Mouse (Mus musculus): ENCODE data around the gene Eif6.

Eif6 gene

DNA sequence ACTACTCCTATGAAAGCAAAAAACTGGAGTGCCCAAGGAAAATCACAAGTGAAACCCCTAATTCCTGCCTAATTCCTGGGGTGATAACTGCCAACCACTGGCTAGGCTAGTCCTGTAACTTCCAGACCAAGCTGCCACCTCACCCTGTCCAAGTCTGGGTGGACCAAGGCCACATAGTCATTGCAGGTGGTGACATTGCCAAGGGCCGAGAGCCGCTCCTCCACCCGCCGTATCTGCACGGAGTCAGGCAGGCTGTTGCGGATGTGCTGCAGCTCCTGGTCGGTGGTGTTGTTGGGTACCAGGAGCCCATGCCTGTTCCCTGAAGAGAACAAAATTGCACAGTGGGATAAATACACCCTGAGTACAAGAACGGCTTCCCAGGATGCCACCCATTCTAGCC is 3.0 kb downstream of the Eif6 start:
- no peak for DNase-seq (ENCODE audit: low spot score)

DNA sequence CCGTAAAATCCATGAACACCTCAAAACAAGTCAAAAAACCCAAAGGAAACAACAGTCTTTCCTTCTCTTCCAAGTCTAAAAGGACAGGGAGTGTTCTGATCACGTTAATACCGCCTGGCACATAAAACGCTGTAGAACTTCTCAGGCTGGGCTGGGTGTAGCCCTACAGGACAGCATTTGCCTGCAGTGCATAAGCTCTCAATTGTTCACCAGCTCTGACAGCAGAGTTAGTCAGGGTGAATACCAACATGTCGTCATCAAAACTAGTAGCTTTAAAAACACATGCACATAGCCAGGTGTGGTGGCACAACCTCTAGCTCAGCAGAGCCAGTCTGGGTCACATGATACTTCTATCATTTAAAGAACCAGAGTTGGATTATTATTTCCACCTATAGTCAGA is 5.9 kb downstream of the Eif6 start:
- no peak for DNase-seq (ENCODE audit: low spot score)

DNA sequence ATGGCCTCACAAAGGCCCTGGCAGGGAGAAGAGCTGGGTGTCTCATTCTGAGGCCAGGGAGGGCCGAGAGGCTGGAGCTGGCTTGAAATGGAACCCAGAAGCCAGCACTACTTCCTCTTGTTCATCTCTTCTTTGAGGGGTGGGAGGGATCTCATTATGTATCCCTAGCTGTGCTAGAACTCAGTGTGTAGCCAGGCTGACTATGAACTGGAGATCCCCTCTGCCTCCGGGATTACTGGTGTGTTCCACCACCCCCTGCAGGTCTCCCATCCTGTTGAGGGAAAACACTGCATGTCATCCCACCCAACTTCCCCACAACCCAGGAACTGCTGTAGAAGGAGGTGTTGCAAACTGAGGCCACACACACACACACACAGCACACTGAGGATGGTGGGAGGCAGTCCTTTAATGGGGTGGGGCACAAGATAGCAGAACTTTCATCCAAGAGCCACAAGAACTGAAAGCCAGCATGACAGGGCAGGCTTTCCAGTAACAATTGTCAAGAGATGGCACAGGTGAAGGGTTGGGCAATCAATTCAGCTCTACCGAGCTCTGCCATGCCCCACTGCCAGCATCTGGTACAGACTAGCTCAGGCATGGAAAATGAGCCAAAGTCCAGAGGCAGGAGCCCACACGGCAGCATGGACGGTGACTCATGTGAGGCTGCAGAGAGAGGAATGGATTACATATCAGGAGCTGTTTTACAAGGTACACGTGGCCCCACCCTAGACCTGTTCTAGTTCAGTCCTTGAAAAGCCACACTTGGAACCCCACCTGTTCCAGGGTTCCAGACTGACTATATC is 7.1 kb downstream of the Eif6 start:
- DNase-seq (ENCODE audit: low spot score), result no peak

DNA sequence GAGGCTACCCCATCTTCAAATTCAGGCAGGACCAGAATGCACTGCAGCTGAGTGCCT is 7.5 kb downstream of the Eif6 start, which contains the start of gene BC029722:
TSS of gene BC029722 (minus strand) at position 35 of the 57 bp plus-strand sequence.
- no peak for DNase-seq (ENCODE audit: low spot score)

DNA sequence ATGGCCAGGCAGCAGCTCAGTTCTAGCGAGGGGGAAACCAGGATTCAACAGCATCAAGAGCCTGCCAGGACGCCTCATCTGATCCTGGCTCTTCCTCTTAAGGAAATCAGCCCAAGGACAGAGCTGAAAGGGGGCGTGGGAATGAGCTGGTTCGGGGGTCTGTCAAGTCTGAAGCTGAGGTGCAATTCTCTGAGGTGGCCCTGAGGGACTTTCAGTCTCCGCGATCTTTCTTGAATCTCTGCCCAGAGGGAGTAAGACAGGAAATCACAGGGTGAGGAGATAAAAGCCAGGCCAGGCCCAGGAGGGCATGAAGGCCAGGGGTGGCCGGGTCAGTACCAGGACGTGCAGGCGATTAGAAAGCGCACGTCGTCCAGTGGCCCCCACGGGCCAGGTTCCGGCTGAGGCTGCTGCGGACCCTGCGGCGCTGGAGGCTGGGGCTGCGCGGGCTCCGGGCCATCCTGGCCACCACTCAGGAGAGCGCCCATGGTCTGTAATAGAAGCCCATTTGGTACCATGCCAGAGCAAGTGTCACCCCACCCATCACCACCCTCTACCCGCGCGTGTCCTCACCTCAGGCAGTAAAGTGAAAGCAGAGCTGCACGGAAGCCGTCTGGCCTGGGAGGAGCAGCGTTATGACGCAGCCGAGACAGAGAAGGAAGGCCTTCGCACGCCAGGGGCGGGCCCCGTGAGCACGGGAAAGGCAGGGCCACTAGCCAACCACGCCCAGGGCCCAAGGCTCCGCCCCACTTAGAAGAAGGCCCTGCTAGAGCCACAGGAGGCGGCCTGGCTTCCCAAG is 7.9 kb downstream of the Eif6 start:
- peak; percentile 78 for DNase-seq (ENCODE audit: low spot score)

DNA sequence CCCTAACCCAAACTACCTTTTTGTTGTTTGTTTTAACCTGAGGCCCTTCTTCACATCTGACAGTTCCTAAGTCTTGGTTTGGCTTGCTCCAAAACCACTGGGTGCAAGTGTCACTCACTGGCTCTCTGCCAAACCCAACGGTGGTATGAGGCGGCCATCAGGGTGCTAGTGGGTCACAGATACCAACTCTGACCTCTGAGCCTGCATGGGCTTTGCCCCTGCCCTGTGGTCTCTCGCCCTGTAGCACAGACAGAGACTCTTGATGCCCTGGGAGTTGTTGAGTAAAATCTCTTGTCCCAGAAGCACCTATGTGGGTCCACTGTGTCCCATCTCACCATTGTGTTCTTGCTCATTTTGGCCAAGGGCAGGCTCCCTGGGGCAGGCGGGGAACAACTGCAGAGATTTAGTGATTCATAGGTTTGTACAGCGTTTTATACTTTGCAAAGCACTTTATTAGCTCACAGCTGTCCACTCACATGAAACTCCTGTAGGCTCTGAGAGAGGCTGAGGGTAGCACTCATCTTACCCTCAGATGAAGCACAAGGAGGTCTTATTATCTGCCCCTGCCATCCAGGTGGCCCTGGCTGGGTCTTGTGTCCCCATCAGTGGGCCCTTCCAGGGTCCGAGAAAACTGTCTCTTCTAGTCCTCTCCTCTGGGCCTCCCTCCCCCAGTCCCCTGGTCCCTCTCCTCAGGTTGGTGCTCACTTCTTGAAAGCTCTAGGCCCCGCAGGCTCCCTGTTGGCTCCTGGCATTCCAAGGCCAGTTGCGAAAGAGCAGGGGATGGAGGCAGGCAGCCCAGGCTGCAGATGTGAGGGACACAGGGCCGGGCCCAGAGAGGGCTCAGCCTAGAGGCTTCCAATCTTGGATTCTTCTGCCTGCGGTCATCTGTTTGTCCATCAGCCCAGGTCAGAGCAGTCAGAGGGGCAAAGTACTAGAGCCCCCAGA is 9.2 kb downstream of the Eif6 start:
- DNase-seq (ENCODE audit: low spot score), result no peak

DNA sequence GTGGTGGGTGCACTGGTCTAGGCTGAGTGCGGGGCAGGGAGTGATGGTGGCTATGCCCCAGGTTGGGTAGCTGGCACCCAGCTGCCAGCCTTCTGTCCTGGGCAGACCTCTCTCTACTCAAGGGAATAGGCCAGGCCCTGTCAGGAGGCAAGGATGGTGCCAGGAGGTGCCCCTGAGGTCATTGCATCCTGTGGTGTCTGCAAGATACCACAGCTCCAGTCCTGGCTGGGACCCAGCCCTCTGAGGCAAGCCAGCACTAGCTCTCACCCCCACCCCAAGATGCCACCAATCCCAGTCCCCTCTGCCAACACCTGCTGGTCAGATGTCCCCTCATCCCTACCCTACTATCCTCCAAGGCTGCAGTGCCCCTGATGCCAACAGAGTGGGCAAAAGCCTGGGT is 10.5 kb downstream of the Eif6 start:
- DNase-seq (ENCODE audit: low spot score), result no peak

DNA sequence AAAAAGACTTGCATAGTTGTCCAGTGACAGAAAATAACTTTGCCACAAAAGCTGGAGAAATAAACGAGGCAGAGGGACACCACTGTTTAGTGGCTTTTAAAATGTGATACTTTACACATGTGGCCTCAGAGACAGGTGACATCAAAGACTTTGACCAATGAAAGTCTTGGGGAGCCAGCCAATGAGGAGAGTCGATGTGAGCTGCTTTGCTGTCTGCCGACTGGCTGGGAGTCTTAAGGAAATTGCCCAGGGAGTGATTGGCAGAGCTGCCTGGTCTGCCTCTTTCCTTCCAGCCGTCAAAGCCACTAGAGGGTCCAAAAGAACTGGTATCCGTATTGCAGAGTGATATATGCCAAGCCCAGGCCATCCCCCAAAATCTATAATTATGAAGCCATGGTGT is 11.9 kb downstream of the Eif6 start:
- DNase-seq (ENCODE audit: low spot score), result no peak

DNA sequence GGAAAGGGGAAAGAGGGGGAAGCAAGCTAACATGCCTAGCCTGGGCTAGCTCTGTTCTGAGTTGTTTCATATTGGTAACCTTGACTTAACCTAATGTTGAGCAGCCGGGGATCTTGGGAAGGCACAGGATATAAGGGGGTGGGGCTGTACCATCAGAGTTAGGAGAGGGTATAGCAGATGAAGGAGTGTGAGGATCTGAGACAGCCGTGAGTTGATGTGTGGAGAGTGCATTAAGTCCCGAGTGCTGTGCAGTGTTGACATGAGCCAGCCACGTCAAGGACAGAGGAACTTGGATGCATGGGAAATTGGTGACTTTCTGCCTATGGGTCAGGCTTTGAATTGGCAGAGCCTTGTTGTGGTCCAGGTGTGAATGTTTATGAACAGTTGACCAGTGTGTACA is 14.1 kb downstream of the Eif6 start:
- no peak for DNase-seq (ENCODE audit: low spot score)

DNA sequence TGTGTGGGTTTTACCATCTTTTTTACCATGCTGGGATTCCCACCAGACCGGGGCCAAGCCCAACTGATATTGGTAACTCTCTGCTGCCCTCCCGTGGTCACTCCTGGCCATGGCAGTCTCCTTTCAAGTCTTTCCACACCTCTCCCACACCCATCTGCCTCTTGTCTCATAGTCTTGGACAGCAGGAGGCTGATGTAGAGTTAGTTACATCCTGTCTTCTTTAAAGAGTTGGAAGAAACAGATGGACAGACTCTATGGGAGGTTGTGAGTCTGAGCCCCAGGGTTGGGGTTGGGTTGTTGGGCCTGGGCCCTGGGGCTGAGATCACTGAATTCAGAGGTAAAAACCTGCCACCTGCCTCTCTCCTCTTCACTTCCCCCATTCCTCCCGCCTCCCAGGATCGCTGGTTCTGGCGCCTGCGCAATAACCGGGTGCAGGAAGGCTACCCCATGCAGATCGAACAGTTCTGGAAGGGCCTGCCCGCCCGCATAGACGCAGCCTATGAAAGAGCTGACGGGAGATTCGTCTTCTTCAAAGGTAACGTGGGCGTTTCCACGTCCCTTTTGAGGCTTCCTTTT is 14.8 kb downstream of the Eif6 start:
- no peak for DNase-seq (ENCODE audit: low spot score)

DNA sequence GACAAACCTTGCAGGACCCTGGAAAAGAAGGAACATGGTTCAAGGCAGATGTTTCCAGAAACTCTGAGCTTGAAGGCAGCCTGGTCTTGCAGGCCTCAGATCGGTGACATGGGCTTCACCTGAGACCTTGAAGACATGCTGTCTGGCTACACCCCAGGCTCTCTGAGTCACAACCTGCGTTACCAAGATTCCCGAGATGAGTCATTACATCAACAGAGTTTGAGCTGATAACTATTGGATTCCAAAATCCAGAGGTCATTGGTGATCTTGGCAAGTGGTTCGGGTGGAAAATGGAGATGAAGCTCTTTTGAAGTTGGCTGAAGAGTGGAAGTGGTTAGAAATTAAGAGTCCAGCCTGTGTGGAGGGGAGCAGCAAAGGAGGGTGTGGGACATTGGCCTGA is 17.1 kb downstream of the Eif6 start:
- DNase-seq (ENCODE audit: low spot score), result no peak

DNA sequence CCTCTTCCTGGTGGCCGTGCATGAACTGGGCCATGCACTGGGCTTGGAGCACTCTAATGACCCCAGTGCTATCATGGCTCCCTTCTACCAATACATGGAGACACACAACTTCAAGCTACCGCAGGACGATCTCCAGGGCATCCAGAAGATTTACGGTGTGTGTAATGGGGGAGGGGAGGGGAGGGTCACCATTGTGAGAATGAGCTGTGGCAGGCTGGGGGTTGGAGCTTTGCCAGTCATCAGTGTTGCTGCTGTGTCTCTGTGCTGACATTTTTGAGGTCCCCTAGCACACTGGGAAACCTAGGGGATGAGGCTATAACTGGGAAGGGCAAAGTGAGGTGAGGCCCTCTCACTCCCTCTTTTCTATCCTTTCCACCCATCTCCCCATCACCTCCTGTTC is 19.3 kb downstream of the Eif6 start:
- no peak for DNase-seq (ENCODE audit: low spot score)

DNA sequence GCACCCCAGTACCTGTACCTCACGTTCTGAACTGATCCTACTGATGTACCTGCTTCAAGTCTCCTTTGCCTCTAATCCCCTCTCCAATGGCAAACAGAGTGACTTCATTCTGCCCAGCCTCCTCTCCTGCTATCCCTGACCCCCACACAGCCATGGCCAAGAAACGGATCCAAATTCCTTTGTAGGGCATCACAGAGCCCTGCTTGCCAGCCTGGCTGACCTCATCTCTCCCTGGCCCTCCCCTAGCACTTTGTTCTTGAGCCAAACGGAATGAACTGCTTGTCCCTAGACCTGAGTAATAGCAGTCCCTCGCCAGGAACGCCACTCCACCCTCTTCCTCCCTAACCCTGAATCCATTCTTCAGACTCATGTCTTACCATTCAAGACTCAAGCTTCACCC is 20.2 kb downstream of the Eif6 start:
- no peak for DNase-seq (ENCODE audit: low spot score)

DNA sequence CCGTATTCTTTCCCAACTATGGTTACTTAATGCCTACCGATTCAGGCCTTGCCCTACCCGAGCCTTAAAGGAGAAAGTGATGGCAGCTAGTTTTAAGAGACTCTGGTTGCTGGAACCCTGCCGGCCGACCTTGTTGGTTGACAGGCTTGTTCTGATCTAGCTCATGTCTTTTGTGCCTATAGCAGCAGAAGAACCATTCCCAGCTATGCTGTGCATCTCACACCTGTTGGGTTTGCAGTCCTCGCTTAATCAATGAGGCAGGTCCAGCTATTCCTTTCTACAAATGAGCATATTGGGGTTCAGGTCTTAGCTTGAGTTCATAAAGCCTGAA is 20.8 kb downstream of the Eif6 start:
- no peak for DNase-seq (ENCODE audit: low spot score)

DNA sequence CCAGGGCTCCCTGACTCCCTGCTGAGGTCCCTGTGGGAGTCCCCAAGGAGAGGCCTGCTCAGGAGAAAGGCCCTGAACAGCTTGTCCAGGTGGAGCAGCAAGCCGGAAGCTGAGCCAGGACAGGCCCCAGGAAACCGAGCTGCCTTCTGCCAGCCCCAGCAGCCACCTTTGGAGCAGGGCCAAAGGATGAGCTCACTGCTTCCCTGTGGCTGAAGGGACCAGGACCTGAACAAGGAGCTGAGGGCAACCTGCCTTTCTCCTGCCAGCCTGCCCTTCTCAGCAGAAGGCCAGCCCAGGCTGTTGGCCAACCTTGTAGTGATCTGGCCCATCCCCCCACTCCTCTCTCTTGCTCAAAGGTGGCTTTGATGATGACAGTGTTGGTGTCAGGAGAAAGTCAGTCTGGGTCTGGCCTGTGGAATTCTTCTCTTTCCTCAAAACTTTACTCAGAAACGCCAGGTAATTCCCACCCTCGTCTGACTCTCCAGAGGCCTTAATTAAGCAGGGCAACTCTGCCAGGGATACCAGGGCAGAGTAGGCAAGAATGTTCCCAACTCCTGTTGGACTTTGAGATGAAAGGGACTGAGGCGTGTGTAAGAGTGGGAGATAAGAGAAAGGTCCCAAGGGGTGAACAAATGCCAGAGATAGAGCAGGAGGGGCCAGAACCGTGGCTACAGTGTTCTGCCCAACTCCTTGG is 21.3 kb downstream of the Eif6 start:
- DNase-seq (ENCODE audit: low spot score), result no peak

DNA sequence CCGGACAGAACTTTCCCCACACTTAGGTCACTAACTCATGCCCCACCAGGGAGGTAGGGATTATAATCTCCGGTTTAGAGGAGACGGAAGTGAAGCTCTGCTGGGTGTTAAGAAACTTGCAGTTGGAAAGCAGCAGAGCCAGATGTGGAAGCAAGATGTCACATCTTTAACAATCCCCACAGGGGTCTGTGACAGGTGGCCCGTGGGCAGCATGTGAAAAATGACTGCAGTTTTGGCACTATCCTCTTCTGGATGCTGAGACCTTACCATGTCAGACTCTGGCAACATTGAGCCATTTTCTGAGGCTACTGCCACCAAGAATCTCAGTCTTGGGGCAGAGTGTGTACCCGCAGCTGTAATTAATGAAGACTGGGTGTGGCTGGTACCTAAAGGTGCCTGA is 22.7 kb downstream of the Eif6 start:
- no peak for DNase-seq (ENCODE audit: low spot score)

DNA sequence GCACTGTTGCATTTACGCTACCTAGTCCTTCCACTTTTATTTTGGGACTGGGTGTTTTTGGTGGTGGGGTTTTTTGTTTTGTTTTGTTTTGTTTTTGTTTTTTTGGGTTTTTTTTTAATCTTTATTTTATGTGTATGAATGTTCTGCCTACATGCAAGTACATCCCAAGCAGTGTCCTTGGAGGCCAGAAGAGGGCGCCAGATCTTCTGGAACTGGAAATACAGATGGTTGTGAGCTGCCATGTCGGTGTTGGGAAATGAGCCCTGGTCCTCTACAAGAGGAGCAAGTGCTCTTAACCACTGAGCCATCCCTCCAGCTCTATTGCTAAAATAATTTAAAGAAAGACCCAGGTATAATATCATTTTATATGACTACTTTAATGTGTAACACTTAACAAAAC is 24.0 kb downstream of the Eif6 start:
- no peak for DNase-seq (ENCODE audit: low spot score)

DNA sequence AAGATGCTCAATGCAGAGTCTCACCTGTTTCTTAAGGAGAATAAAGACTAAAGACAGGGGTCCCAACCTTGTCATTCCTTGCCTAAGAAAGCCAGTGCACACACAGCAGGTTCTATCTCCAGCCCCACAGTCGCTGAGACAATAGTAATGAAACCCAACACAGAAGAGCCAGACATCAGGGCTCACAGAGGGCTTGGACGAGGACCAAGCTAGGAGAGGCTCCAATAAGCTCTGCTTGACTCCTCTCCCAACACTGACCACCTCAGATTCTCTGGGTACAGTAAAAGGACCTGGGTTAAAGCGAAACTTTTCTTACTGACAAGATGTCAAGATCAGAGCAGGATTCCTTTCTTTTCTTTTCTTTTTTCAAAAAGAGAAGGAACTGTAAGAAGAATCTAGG is 28.1 kb downstream of the Eif6 start:
- no peak for DNase-seq (ENCODE audit: low spot score)

DNA sequence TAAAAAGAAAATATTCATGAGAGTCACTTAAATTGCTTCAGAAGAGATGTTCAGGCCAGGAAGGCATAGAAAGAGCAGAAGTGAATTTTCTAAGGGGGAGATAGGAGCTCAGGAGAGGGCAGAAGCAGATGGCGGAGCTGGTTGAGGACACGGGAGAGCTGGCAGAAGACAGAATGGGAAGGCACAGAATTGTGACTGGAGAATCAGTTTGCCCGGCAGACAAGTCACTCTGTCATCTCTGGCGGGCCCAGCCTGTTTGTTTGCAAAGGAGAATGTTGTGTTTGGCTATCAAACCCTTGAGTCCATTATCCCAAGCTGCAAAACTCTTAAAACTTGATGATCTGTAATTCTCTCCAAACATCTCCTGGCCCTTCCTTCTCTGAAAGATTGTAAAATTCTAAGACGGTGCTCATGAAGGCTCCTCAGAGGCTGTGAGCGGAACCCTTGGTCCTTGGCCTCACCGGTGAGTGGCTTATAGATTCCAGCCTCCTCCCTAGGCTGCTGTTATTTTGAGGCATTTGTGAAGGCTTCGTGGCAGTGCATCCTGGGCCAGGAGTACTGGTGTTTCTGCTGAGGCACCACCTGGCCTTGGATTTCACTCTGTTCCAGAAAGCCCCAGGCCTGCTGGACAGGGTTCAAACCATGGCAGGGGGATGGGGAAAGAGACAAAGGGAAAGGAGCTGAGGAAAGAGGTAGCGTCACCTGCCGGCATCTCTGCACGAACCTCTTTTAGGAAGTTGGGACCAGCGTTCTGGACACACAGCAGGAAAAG is 31.9 kb downstream of the Eif6 start:
- no peak for DNase-seq (ENCODE audit: low spot score)

DNA sequence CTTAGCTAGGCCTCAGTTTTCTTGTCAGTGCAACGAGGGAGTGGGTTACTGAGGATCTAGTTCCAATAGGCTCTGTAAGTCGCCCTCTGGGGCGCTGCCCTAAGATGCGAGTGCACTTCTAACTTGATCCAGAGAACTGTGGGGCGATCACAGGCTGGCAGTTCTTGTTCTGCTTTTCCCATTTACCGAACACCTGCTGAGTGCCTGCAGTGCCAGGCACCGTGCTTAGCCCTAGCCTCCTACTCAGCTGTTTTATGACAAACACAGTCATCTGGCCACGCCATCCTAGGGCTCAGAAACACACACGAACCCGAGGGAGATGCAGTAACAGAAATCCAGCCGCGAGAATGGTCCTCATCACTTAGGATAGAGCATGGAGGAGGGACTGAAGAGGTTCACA is 33.8 kb downstream of the Eif6 start:
- DNase-seq (ENCODE audit: low spot score), result no peak

Measured in urinary bladder, postnatal 10 days (tissue).